Mouse (Mus musculus): ENCODE measurements at regions not wholly inside any gene's neighbourhood (a gene's known extent, or its start where the extent isn't known, plus 50 kb on each side); places are given as distances from the start of the nearest gene placed in this dataset.

- DNase-seq: no peak
- intact Hi-C loops (cut with DNase I): no loop called here
Observed at GRCm38 (mm10) chr7:75063816-75064215, 245.2 kb downstream of the Sv2b start.

GRCm38 (mm10) chr7:75050231-75050630, 258.8 kb downstream of the Sv2b start:
- DNase-seq: no peak
- intact Hi-C loops (cut with DNase I): no loop called here

DNA sequence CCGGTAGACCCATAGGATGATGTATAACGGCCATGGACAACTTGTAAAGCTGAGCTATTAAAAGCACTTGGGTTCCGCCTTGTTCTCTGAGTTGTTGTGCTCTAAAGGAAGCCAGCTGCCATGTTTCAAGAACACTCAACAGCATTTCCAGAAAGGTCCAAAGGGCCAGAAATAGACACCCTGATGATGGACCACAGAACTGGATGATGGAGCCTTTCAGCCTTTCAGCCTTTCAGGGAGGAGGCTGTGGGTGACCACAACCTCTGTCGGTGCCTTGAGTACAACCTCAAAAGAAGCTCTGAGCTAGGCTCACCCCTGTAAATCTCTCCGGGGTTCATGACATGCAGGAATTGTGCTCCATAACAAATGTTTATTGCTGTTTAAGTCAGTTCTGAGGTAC, 259.3 kb downstream of the Sv2b start:
- DNase-seq: peak in 1 of 2 experiments; percentile 3
- intact Hi-C loops (cut with DNase I): no loop called here

DNA sequence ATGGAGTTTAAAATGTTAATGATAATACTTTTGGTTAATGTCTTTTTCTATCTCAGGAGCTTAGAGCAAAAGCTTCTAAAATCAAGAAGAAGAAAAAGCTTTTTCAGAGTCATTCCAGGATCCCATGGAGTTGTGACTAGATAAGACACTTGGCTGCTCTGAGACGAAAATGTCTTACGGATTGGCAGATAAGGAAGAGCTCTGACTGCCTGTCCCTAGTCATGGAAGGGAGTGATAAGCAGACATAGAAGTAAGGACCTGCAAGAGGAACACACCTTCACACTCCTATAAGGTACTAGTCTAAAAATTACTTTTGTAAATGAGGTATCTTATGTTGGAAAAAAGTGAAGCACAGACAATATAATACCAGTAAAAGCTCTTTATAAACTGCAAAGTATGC, 260.2 kb downstream of the Sv2b start:
- intact Hi-C loops (cut with DNase I): no loop called here
- no peak for DNase-seq

GRCm38 (mm10) chr7:75047827-75048226, 261.2 kb downstream of the Sv2b start:
- DNase-seq: no peak
- intact Hi-C loops (cut with DNase I): no loop called here

DNA sequence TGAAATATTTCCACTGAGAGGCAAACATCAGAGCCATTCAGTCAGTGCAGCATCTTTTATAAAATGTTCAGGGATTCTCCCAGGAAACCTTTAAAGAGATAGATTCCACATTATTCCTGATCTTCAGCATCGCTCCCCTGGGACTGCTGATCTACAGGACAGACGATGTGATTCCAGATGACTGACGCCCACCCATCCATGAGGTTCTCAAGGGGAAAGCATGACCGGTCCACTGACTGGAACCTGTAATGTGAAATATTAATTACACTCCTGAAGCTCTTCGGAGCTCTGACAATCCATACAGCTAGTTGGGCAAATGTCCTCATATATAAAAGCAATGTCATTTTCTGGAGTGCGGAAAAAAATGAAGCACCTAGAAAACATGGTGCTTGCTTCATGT, 268.2 kb downstream of the Sv2b start:
- intact Hi-C loops (cut with DNase I): no loop called here
- no peak for DNase-seq

- intact Hi-C loops (cut with DNase I): no loop called here
- no peak for DNase-seq
Observed at GRCm38 (mm10) chr7:75026191-75026590, 282.9 kb downstream of the Sv2b start.

DNA sequence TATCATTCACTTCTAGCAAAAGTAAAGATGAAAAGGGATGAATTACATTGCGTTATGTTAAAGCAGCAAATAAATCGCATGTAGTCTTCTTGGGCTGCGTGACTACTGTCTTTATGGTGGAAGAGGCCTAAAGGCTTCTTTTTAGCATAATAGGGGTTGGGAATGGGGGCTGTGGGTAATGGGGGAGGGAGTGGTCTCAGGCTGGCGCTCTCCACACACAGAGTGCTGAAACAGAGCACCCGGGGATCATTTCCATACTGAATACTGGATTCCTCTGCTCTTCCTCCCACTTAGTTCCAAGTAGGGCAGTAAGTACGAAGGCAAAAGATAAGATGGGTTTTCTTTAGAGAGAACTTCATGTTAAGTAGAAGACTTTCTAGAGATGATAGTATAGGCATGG, 287.1 kb downstream of the Sv2b start:
- no peak for DNase-seq
- intact Hi-C loops (cut with DNase I): no loop called here

DNA sequence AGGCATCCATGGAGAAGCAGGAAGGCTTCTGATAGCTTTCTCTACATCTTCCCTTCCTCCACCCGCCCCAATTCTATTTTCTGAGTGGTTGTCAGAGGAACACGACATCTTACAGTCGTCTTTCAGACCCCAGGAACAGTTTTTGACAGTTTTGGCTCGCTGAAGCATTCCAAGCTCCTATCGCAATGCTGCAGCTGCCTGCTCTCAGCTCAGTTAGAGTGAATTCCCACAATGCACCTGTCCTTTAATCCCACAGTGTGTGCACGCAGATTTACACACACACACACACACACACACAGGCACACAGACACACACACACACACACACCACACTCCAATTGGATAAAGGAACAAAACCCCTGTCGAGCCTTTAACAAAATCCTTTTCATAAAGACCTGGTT, 290.4 kb downstream of the Sv2b start:
- intact Hi-C loops (cut with DNase I): no loop called here
- no peak for DNase-seq

GRCm38 (mm10) chr7:75008481-75008880, 300.6 kb downstream of the Sv2b start:
- no peak for DNase-seq

GRCm38 (mm10) chr7:74990198-74990597, 318.9 kb downstream of the Sv2b start:
- intact Hi-C loops (cut with DNase I): no loop called here
- no peak for DNase-seq

More at GRCm38 (mm10) chr7:75008481-75008880, 300.6 kb downstream of the Sv2b start:
- intact Hi-C loops (cut with DNase I): no loop called here

- intact Hi-C loops (cut with DNase I): no loop called here
- no peak for DNase-seq
Observed at GRCm38 (mm10) chr7:74979479-74979878, 329.6 kb downstream of the Sv2b start.

- intact Hi-C loops (cut with DNase I): no loop called here
- DNase-seq: no peak
Observed at GRCm38 (mm10) chr7:74975986-74976385, 333.1 kb downstream of the Sv2b start.

- DNase-seq: no peak
- intact Hi-C loops (cut with DNase I): no loop called here
Observed at GRCm38 (mm10) chr7:74974448-74974847, 334.6 kb downstream of the Sv2b start.

- DNase-seq: no peak
- intact Hi-C loops (cut with DNase I): no loop called here
Observed at GRCm38 (mm10) chr7:74944421-74945098, 364.5 kb downstream of the Sv2b start.

DNA sequence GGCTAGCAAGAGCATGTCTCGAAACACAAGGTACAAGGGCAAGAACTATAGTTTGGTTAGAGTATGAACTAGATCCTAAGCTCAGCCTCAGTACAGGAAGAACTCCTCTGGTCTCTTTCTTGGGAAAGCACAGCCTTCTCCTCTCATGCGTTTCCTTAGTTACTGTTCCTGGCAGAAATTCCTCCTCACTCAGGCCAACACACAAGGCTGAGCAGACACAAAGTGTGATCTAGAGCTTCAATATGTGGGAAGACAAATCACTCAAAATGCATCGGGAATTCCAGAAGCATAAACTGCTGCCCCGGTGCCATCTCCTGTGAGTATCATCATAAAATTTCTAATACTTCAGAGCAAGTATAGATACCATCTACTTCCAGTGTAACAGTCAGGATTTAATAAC, 366.1 kb downstream of the Sv2b start:
- DNase-seq: no peak
- intact Hi-C loops (cut with DNase I): no loop called here

- DNase-seq: no peak
- intact Hi-C loops (cut with DNase I): no loop called here
Observed at GRCm38 (mm10) chr7:74942146-74942545, 366.9 kb downstream of the Sv2b start.

GRCm38 (mm10) chr7:74929142-74929829, 374.7 kb upstream of the Slco3a1 start:
- intact Hi-C loops (cut with DNase I): no loop called here
- DNase-seq: no peak

- intact Hi-C loops (cut with DNase I): no loop called here
- no peak for DNase-seq
Observed at GRCm38 (mm10) chr7:74928226-74928927, 373.8 kb upstream of the Slco3a1 start.

DNA sequence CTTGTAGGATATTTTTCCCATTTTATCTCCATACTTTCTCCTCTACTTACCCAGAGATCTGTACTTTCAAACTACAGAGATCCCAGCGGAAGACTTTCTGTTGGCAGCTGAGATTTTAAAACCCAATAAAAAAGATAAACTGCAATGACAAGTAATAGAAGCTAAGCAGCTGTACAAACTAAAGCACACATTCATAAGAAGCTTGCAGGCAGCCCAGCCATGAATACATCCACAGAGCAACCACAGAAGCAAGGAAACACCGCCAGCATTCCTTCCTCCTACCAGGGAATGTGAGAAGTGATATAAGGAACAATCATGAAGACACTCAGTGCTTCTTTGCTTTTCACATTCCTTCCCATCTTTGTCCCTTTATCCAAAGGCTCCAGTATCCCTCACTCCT, 372.1 kb upstream of the Slco3a1 start:
- DNase-seq: no peak
- intact Hi-C loops (cut with DNase I): no loop called here

DNA sequence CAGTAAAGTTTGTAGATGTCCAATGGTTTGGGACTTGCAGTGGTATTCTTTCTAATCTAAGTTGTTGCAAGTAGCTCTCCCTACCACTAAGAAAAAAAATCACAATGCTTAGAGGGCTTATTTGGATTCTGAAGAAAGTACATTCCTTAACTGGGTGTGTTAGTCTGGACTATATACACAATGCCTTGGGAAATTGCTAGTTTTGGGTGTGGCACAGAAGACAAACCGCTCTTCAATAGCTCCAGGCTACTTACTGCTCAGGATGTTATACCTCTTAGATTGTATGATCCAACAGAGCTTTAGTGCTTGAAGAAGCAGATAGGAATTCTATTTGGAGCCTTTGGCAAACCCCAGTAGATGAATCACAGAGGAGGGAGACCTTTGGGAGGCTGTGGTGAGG, 369.6 kb upstream of the Slco3a1 start:
- no peak for DNase-seq
- intact Hi-C loops (cut with DNase I): no loop called here

All from heart, postnatal 36 days (tissue).